Mouse (Mus musculus) limb, embryonic 15.5 days (tissue): ENCODE data around the gene Fbxo22. TPM values are rescaled to one million over a fixed set of nuclear protein-coding genes. Genes with fewer than 3 reads are reported as not detected.
"Not testable (repeated sequence)": the region's sequence is repeated elsewhere in the genome, so short reads cannot be mapped to it uniquely, and the experiment has no call there.

Source experiments
- ATAC-seq: fragments of 200-750 bp; cut with Nextera tagmentation; 2 replicates; pipeline ENCODE4 v1.8.0; 2017; ENCODE audit warnings: low read depth, moderate TSS enrichment; ENCODE audit not compliant: insufficient number of reproducible peaks, low FRiP score, low TSS enrichment
- H3K27ac ChIP-seq: fragments of 300-500 bp; sonication (generic); 2 replicates; pipeline ENCODE4 v1.5.1; 2015; ENCODE audit warnings: moderate library complexity, mild to moderate bottlenecking, inconsistent platforms
- H3K27me3 ChIP-seq: fragments of 300-500 bp; sonication (generic); 2 replicates; pipeline ENCODE4 v1.6.1; 2015; ENCODE audit warnings: inconsistent platforms
- H3K36me3 ChIP-seq: fragments of 300-500 bp; sonication (generic); 2 replicates; pipeline ENCODE4 v1.6.1; 2015; ENCODE audit warnings: inconsistent platforms
- H3K4me1 ChIP-seq: fragments of 300-500 bp; sonication (generic); 2 replicates; pipeline ENCODE4 v1.6.1; 2015; ENCODE audit warnings: inconsistent platforms
- H3K4me2 ChIP-seq: fragments of 300-500 bp; sonication (generic); 2 replicates; pipeline ENCODE4 v1.6.1; 2015; ENCODE audit warnings: mild to moderate bottlenecking, inconsistent platforms
- H3K4me3 ChIP-seq: fragments of 300-500 bp; sonication (generic); 2 replicates; pipeline ENCODE4 v1.5.1; 2015; ENCODE audit warnings: mild to moderate bottlenecking, inconsistent platforms
- H3K9ac ChIP-seq: fragments of 300-500 bp; sonication (generic); 2 replicates; pipeline ENCODE4 v1.6.1; 2015; ENCODE audit warnings: inconsistent platforms
- H3K9me3 ChIP-seq: fragments of 300-500 bp; sonication (generic); 2 replicates; pipeline ENCODE4 v1.6.1; 2016; ENCODE audit warnings: inconsistent platforms
- WGBS: fragments of 180-500 bp; shearing (Covaris S2); methylation state at CpG from one replicate; pipeline ENCODE4 v1.1.7; 2015; 5-methylcytosine and 5-hydroxymethylcytosine counted together
- polyA plus RNA-seq: library from polyadenylated mRNA; unstranded; fragments of >200 nt; fragmentation: Nextera tagmentation; extraction: Ambion mirVana; gene quantifications from 2 replicates; pipeline ENCODE4 v1.2.1, GENCODE M21; 2015

The Fbxo22 gene
- polyA plus RNA-seq, 1 experiment from 2014 or later = 46.3 TPM

DNA sequence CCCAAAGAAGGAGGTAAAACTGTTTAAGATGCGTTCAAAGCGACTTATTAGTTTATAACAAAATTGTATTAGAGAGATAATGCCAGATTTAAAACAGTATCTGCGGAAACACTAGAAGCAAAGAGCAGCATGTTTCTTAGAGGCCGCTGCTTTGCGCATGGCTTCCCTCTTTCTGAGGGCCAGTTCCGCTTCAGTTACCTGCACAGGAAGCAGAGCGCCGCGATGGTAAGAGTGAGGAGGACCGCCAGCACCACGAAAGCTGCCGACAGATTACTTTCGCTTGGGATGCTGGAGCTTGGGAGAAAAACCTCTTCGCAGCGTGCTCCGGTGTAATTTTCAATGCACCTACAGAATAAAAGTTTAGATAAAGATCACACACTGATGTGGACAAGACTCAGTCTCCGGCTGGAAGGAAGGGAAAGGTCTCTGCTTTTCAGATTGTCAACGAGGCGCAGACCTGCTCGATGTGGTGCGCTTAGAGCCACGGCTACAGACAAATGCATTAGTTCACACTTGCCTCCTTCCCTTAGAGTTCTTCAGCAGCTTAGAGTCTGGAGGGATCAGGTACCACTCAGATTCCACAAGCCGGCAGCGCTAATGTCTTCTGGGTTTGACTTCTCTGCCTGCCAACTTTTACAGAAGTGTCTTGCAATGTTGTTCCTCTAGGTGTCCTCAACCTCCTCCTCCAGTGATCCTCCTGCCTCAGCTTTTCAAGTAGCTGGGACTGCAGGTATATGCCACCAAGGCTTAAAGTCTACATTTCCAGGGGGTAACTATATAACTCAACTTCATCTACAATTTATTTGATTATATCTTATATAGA lies 33.3 kb downstream of the Fbxo22 start:
- no peaks in the 10 kb centered on the region for H3K4me1 ChIP-seq
- no peaks in the 10 kb centered on the region for H3K36me3 ChIP-seq
- H3K27ac ChIP-seq = no peak overlapping the region
- peak overlapping the region; percentile 8 for H3K4me2 ChIP-seq
- WGBS = 42% methylated on average over 24 of the region's 24 CpGs
- peak overlapping the region; percentile 11 for H3K4me3 ChIP-seq
- no peak overlapping the region for H3K9ac ChIP-seq
- no peak for ATAC-seq
- no peaks in the 10 kb centered on the region for H3K9me3 ChIP-seq
- no peaks in the 10 kb centered on the region for H3K27me3 ChIP-seq

DNA sequence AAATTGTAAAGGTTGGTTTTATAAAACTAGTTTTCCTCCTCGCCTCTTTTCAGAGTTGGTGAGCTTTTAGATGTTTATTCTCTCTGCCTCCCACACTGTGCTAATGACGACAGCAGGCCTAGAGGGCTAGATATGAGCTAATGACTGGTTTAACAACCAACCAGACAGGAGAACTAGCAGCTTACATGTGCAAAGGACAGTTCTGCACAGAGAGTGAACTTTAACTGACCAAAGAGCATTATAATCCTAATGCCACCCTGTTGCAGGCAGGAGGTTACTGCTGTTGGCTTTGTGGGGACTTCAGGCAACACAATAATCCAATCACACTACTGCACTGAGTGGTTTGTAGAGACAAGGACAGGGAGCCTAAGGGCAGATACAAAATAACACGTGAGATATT lies 34.6 kb downstream of the Fbxo22 start:
- Histone ChIP-seq H3K36me3 (no peaks in the 10 kb centered on the region), H3K4me2 (no peak overlapping the region), H3K27me3 (no peaks in the 10 kb centered on the region), H3K9me3 (no peaks in the 10 kb centered on the region), H3K4me1 (no peaks in the 10 kb centered on the region), H3K27ac (no peak overlapping the region), H3K4me3 (no peak overlapping the region), H3K9ac (no peak overlapping the region)
- ATAC-seq = no peak
- WGBS = 54% methylated on average over 3 of the region's 3 CpGs

DNA sequence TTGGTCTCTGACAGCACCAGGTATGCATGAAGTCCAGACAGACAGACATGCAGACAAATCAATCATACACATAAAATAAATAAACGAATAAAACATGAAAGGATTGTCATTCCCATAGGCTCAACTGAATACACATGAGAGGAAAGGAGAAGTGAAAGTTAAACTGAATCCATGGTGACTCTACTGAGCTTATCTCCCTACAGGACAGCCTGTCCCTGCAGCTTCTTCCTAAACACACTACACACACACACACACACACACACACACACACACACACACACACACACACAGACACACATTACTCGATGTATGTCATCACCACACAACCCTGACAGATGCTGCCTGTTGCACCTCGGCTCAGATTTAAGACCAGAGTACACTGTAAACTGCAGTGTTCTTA lies 35.4 kb downstream of the Fbxo22 start:
- Histone ChIP-seq H3K4me1 (no peaks in the 10 kb centered on the region), H3K9me3 (no peaks in the 10 kb centered on the region), H3K9ac (no peak overlapping the region), H3K4me2 (no peak overlapping the region), H3K36me3 (no peaks in the 10 kb centered on the region), H3K27me3 (no peaks in the 10 kb centered on the region), H3K4me3 (no peak overlapping the region), H3K27ac (no peak overlapping the region)
- WGBS = 63% methylated on average over 3 of the region's 3 CpGs
- ATAC-seq = no peak

- H3K9ac ChIP-seq, ATAC-seq, H3K4me1 ChIP-seq, H3K27ac ChIP-seq, H3K4me3 ChIP-seq, H3K36me3 ChIP-seq, H3K9me3 ChIP-seq, H3K27me3 ChIP-seq, H3K4me2 ChIP-seq: not testable (repeated sequence)
- 90% methylated on average over 1 of the region's 1 CpGs for WGBS
Measured at GRCm38 (mm10) chr9:55245057-55245750, 36.5 kb downstream of the Fbxo22 start.

DNA sequence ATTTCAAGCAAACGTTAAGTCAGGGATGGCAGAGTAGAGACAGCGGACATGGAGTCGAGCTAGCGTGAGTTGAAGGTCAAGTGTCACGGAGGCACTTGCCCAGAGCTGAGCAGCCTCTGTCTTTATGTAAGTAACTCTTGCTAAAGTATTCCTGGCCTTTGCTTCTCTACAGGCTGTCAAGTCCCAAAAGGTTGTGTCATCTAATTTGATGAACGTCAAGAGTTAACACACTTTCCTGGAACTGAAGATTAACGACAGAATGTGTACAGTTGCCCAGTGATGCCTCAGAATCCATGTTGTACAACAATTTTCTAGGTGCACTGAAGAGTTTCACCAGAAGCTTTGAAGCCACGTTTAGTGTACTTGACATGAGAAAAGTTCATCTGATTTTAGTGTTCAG lies 37.7 kb downstream of the Fbxo22 start:
- Histone ChIP-seq H3K4me1 (no peaks in the 10 kb centered on the region), H3K4me2 (no peak overlapping the region), H3K9me3 (no peaks in the 10 kb centered on the region), H3K27me3 (no peaks in the 10 kb centered on the region), H3K27ac (no peak overlapping the region), H3K9ac (no peak overlapping the region), H3K4me3 (no peak overlapping the region), H3K36me3 (no peaks in the 10 kb centered on the region)
- 63% methylated on average over 8 of the region's 8 CpGs for WGBS
- ATAC-seq = no peak

DNA sequence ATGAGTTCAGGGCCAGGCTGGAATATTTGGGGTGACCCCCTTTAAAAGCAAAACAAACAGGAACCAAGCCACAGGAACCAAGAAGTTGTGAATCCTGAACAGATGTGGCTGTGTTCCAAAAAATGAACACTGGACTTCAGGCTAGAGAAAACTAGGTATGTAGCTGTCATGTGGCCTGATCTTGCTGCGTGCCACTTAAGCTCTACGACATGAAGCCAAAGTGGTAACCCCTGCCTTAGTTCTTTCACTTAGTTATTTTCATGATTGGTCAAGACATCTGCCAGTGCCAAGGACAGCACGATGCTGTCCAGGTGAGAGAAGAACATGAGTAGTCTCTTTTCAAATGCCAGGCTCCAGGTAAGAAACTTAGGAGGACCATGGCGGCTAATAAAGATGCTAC lies 38.2 kb downstream of the Fbxo22 start:
- whole genome bisulfite sequencing = 89% methylated on average over 4 of the region's 4 CpGs

GRCm38 (mm10) chr9:55248465-55248864 lies 39.7 kb downstream of the Fbxo22 start:
- WGBS = 77% methylated on average over 4 of the region's 4 CpGs

More for the DNA sequence above, 38.2 kb downstream of the Fbxo22 start:
- no peaks in the 10 kb centered on the region for H3K4me1 ChIP-seq
- no peak for ATAC-seq
- no peak overlapping the region for H3K27ac ChIP-seq
- no peak overlapping the region for H3K9ac ChIP-seq
- H3K4me3 ChIP-seq = no peak overlapping the region
- H3K27me3 ChIP-seq = no peaks in the 10 kb centered on the region
- no peak overlapping the region for H3K4me2 ChIP-seq
- H3K9me3 ChIP-seq = no peaks in the 10 kb centered on the region
- H3K36me3 ChIP-seq = no peaks in the 10 kb centered on the region

GRCm38 (mm10) chr9:55250595-55251247 lies 42.0 kb downstream of the Fbxo22 start:
- no peaks in the 10 kb centered on the region for H3K9me3 ChIP-seq
- no peak overlapping the region for H3K4me3 ChIP-seq
- no peak overlapping the region for H3K27ac ChIP-seq
- H3K36me3 ChIP-seq = no peaks in the 10 kb centered on the region
- no peak overlapping the region for H3K4me2 ChIP-seq
- no peaks in the 10 kb centered on the region for H3K27me3 ChIP-seq
- 80% methylated on average over 6 of the region's 6 CpGs for WGBS
- H3K9ac ChIP-seq = no peak overlapping the region
- no peak for ATAC-seq
- H3K4me1 ChIP-seq = no peaks in the 10 kb centered on the region

More at GRCm38 (mm10) chr9:55248465-55248864, 39.7 kb downstream of the Fbxo22 start:
- H3K4me2 ChIP-seq = no peak overlapping the region
- H3K36me3 ChIP-seq = no peaks in the 10 kb centered on the region
- H3K4me3 ChIP-seq = no peak overlapping the region
- H3K4me1 ChIP-seq = no peaks in the 10 kb centered on the region
- H3K9ac ChIP-seq = no peak overlapping the region
- H3K27ac ChIP-seq = no peak overlapping the region
- no peaks in the 10 kb centered on the region for H3K9me3 ChIP-seq
- ATAC-seq = no peak
- H3K27me3 ChIP-seq = no peaks in the 10 kb centered on the region

- H3K27me3 ChIP-seq, H3K27ac ChIP-seq, H3K9me3 ChIP-seq, H3K9ac ChIP-seq, H3K36me3 ChIP-seq, H3K4me3 ChIP-seq, ATAC-seq, H3K4me1 ChIP-seq, H3K4me2 ChIP-seq: not testable (repeated sequence)
- 68% methylated on average over 2 of the region's 2 CpGs for WGBS
Measured at GRCm38 (mm10) chr9:55252097-55252496, 43.4 kb downstream of the Fbxo22 start.

- Histone ChIP-seq H3K36me3 (no peaks in the 10 kb centered on the region), H3K27ac (no peak overlapping the region), H3K9ac (no peak overlapping the region), H3K9me3 (no peaks in the 10 kb centered on the region), H3K4me2 (no peak overlapping the region), H3K4me1 (no peaks in the 10 kb centered on the region), H3K27me3 (no peaks in the 10 kb centered on the region), H3K4me3 (no peak overlapping the region)
- no peak for ATAC-seq
- 58% methylated on average over 1 of the region's 1 CpGs for WGBS
Measured at GRCm38 (mm10) chr9:55253849-55254248, 45.1 kb downstream of the Fbxo22 start.

DNA sequence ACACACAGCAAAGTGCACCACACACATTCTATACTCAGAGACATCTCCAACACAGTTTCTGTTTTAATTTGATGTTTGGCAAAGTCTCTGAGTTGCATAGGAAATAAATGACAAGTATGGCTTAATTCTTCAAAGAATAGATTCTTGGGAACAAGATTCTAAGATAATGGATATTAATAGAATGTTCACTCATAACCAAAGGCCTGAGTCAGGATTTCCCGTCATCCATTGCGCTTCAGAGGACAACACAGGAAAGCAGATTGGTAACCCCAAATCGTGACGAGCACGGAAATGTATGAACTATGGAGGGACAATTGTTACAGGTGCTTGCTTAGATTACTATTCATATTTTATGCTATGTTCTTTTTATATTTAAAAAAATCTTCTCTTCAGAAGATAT lies 46.3 kb downstream of the Fbxo22 start:
- Histone ChIP-seq H3K9me3 (no peaks in the 10 kb centered on the region), H3K36me3 (no peaks in the 10 kb centered on the region), H3K4me1 (no peaks in the 10 kb centered on the region), H3K27ac (no peak overlapping the region), H3K4me3 (no peak overlapping the region), H3K27me3 (no peaks in the 10 kb centered on the region), H3K9ac (no peak overlapping the region), H3K4me2 (no peak overlapping the region)
- 93% methylated on average over 5 of the region's 5 CpGs for WGBS
- ATAC-seq = no peak

- H3K4me1 ChIP-seq = no peaks in the 10 kb centered on the region
- ATAC-seq = no peak
- no peaks in the 10 kb centered on the region for H3K36me3 ChIP-seq
- H3K27ac ChIP-seq = no peak overlapping the region
- no peaks in the 10 kb centered on the region for H3K9me3 ChIP-seq
- H3K4me3 ChIP-seq = no peak overlapping the region
- WGBS = 57% methylated on average over 4 of the region's 4 CpGs
- no peaks in the 10 kb centered on the region for H3K27me3 ChIP-seq
- no peak overlapping the region for H3K9ac ChIP-seq
- no peak overlapping the region for H3K4me2 ChIP-seq
Measured at GRCm38 (mm10) chr9:55255604-55256003, 46.9 kb downstream of the Fbxo22 start.
